Mouse (Mus musculus) G1E (cell line): Measurements from ENCODE around the gene Ntrk3. TPM values are rescaled to one million over a fixed set of nuclear protein-coding genes. Genes with fewer than 3 reads are reported as not detected.

ENCODE experiments used
- ATAC-seq: 2 replicates; pipeline ENCODE4 v1.8.0; 2016; ENCODE audit warnings: mild to moderate bottlenecking; ENCODE audit not compliant: insufficient number of reproducible peaks, poor library complexity, low FRiP score, severe bottlenecking; ENCODE audit errors: extremely low read depth
- DNase-seq: peaks from one replicate; pipeline ENCODE4 v3.0.0; 2012; ENCODE audit warnings: low spot score
- H3K27me3 ChIP-seq: 2 replicates; pipeline ENCODE4 v1.6.1; 2012; ENCODE audit warnings: mild to moderate bottlenecking, low read length, inconsistent platforms; ENCODE audit not compliant: insufficient read depth
- H3K36me3 ChIP-seq: replicated peaks from 2 replicates; pipeline ENCODE3; 2012; ENCODE audit warnings: mild to moderate bottlenecking, inconsistent platforms
- H3K4me1 ChIP-seq: 2 replicates; pipeline ENCODE4 v1.6.1; 2012; ENCODE audit warnings: low read depth, low read length, inconsistent platforms, mixed read lengths; ENCODE audit not compliant: insufficient read depth
- H3K4me3 ChIP-seq: 2 replicates; pipeline ENCODE4 v1.5.1; 2012; ENCODE audit warnings: low read depth, mild to moderate bottlenecking, inconsistent platforms, low read length, moderate library complexity, mixed read lengths
- H3K9me3 ChIP-seq: replicated peaks from 2 replicates; pipeline ENCODE4 v1.6.1; 2012; ENCODE audit warnings: inconsistent platforms
- CTCF ChIP-seq: IDR thresholded peaks from 2 replicates; pipeline ENCODE4 v1.5.1; 2012; ENCODE audit warnings: low read depth, low read length, inconsistent platforms, mixed read lengths
- GATA1 ChIP-seq: IDR thresholded peaks from 2 replicates; pipeline ENCODE4 v1.6.1; 2012; ENCODE audit warnings: borderline replicate concordance, low read length, inconsistent platforms, mixed read lengths
- GATA2 ChIP-seq: IDR thresholded peaks from 2 replicates; pipeline ENCODE4 v1.6.1; 2012; ENCODE audit warnings: low read depth, low read length, inconsistent platforms, borderline replicate concordance
- POLR2AphosphoS5 ChIP-seq: IDR thresholded peaks from 2 replicates; pipeline ENCODE4 v1.6.1; 2012; ENCODE audit warnings: low read depth, low read length, inconsistent platforms; ENCODE audit not compliant: insufficient replicate concordance
- TAL1 ChIP-seq: conservative IDR thresholded peaks from 2 replicates; pipeline ENCODE4 v1.6.1; 2012; ENCODE audit warnings: low read depth, low read length, inconsistent platforms, mixed read lengths
- polyA plus RNA-seq: library from polyadenylated mRNA; stranded (reverse); fragments of >175 nt; gene quantifications from 2 replicates; pipeline ENCODE4 v1.2.3, GENCODE M21; 2012
- total RNA-seq, 2 experiments: library from RNA; stranded (forward) in 1 of 2; stranded (reverse) in 1 of 2; fragments of 200-1000 nt in 1 of 2; fragments of >200 nt in 1 of 2; fragmentation: Nextera tagmentation in 1 of 2; gene quantifications; 2 replicates each; pipeline ENCODE4 v1.2.3; 2014 to 2017

The Ntrk3 gene
- total and polyA plus RNA-seq, 3 experiments: 0.27 TPM; not detected in 2

- H3K36me3 ChIP-seq: no peaks in the 10 kb centered on the region
- ATAC-seq (no peak), DNase-seq (no peak)
- TF ChIP-seq TAL1 (no peak), GATA2 (no peak), GATA1 (no peak), CTCF (no peak), POLR2AphosphoS5 (no peak)
- H3K27me3 ChIP-seq: no peaks in the 10 kb centered on the region; the same call in 1 of the 2 replicates
- H3K9me3 ChIP-seq: peaks cover 24% of the 10 kb centered on the region
- no peaks in the 10 kb centered on the region for H3K4me1 ChIP-seq
- no peak overlapping the region for H3K4me3 ChIP-seq
Observed at GRCm38 (mm10) chr7:78576169-78576568, 161.6 kb downstream of the Ntrk3 start.

- no peak for DNase-seq
- Histone ChIP-seq H3K36me3 (no peaks in the 10 kb centered on the region), H3K9me3 (peaks cover 24% of the 10 kb centered on the region), H3K4me1 (no peaks in the 10 kb centered on the region), H3K4me3 (no peak overlapping the region), H3K27me3 (no peaks in the 10 kb centered on the region; the same call in 1 of the 2 replicates)
- TF ChIP-seq POLR2AphosphoS5: no peak
- no peak for TF ChIP-seq CTCF
- no peak for TF ChIP-seq TAL1
- TF ChIP-seq GATA1: no peak
- TF ChIP-seq GATA2: no peak
- no peak for ATAC-seq
Observed at GRCm38 (mm10) chr7:78575556-78575955, 162.3 kb downstream of the Ntrk3 start.

- Histone ChIP-seq H3K4me1 (no peaks in the 10 kb centered on the region), H3K27me3 (no peaks in the 10 kb centered on the region), H3K4me3 (no peak overlapping the region), H3K9me3 (peaks cover 5% of the 10 kb centered on the region; the same call in 1 of the 2 replicates), H3K36me3 (no peaks in the 10 kb centered on the region)
- ATAC-seq (no peak), DNase-seq (no peak)
- TF ChIP-seq POLR2AphosphoS5 (no peak), TAL1 (no peak), GATA1 (no peak), CTCF (no peak), GATA2 (no peak)
Observed at GRCm38 (mm10) chr7:78571196-78571595, 166.6 kb downstream of the Ntrk3 start.

- DNase-seq (no peak), ATAC-seq (no peak)
- H3K27me3 ChIP-seq: no peaks in the 10 kb centered on the region
- TF ChIP-seq GATA1: no peak
- TF ChIP-seq POLR2AphosphoS5: no peak
- no peak for TF ChIP-seq TAL1
- TF ChIP-seq CTCF: no peak
- TF ChIP-seq GATA2: no peak
- no peaks in the 10 kb centered on the region for H3K4me1 ChIP-seq
- H3K9me3 ChIP-seq: peaks cover 2% of the 10 kb centered on the region; the same call in 1 of the 2 replicates
- no peaks in the 10 kb centered on the region for H3K36me3 ChIP-seq
- no peak overlapping the region for H3K4me3 ChIP-seq
Observed at GRCm38 (mm10) chr7:78569255-78569618, 168.6 kb downstream of the Ntrk3 start.

- no peak overlapping the region for H3K4me3 ChIP-seq
- no peak for DNase-seq
- no peaks in the 10 kb centered on the region for H3K9me3 ChIP-seq
- H3K4me1 ChIP-seq: no peaks in the 10 kb centered on the region
- no peaks in the 10 kb centered on the region for H3K36me3 ChIP-seq
- ATAC-seq: no peak
- H3K27me3 ChIP-seq: no peaks in the 10 kb centered on the region
- TF ChIP-seq CTCF: peak; percentile 23; the same call in 1 of the 2 replicates
- TF ChIP-seq GATA1: no peak
- TF ChIP-seq TAL1: no peak
- TF ChIP-seq POLR2AphosphoS5: no peak
- TF ChIP-seq GATA2: no peak
Observed at GRCm38 (mm10) chr7:78568411-78569254, 169.2 kb downstream of the Ntrk3 start.

- TF ChIP-seq CTCF (peak; percentile 56; the same call in 1 of the 2 replicates), GATA2 (no peak)
- DNase-seq (no peak), ATAC-seq (no peak)
- Histone ChIP-seq H3K9me3 (no peaks in the 10 kb centered on the region), H3K27me3 (no peaks in the 10 kb centered on the region), H3K4me3 (no peak overlapping the region), H3K4me1 (no peaks in the 10 kb centered on the region), H3K36me3 (no peaks in the 10 kb centered on the region)
Observed at GRCm38 (mm10) chr7:78566617-78567016, 171.2 kb downstream of the Ntrk3 start.
